Mouse (Mus musculus): ENCODE results near the gene Fndc3a.

DNA sequence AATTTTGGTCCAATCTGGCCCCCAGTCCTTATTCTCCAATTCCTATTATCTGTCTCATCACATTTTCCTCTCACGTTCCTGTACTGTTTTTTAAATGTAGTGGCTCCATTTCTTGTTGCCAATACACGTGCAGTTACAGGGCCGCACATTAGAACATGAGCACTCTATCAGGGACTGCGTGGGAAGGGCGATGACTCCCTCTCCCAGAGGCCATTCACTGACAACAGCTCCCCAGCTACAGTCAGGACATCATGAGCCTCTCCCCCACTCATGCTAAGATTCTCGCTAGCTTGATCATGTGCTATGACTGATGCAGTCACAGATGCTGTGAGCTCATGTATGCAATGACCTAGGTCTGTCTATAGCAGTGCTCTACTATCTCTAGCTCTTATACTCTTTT, 71.3 kb downstream of the Fndc3a start:
- TF ChIP-seq CTCF (IDR thresholded peaks at IDR 0.05) (no peak), POLR2A (IDR thresholded peaks at IDR 0.05; ENCODE audit: insufficient read depth, low read depth, low read length) (no peak)

All from heart, adult 2 months (tissue).